Mouse (Mus musculus): ENCODE results near the gene Dlg2.

GRCm38 (mm10) chr7:90651611-90652010 is 175.1 kb downstream of the Dlg2 start:
- no peak for TF ChIP-seq POLR2A (IDR thresholded peaks at IDR 0.05; ENCODE audit: insufficient read depth, low read length)
- no peak for TF ChIP-seq CTCF (IDR thresholded peaks at IDR 0.05; ENCODE audit: low read depth, low read length)

Data from ES-Bruce4 (cell line).